Mouse (Mus musculus): ENCODE results near the gene Tas1r2. TPM values are rescaled to one million over a fixed set of nuclear protein-coding genes. Genes with fewer than 3 reads are reported as not detected.

Tas1r2 gene
- polyA plus RNA-seq, 1 experiment from 2014 or later, result not detected

GRCm38 (mm10) chr4:139688058-139688457, 34.7 kb downstream of the Tas1r2 start:
- 65% methylated on average over 9 of the region's 9 CpGs for WGBS
- no peaks in the 10 kb centered on the region for H3K36me3 ChIP-seq (ENCODE audit: control insufficient read depth, insufficient read depth, low read length)
- no peak overlapping the region for H3K4me3 ChIP-seq (ENCODE audit: control insufficient read depth in 1 of 2, insufficient read depth in 1 of 2, low read depth in 1 of 2, low read length in 2 of 2)
- no peak overlapping the region for H3K4me2 ChIP-seq (ENCODE audit: low read length)
- H3K27ac ChIP-seq (replicated peaks in 1 of 2; ENCODE audit: control insufficient read depth in 1 of 2, insufficient read depth in 1 of 2, low read depth in 2 of 2, low read length in 2 of 2), result no peak overlapping the region
- peaks cover 21% of the 10 kb centered on the region for H3K27me3 ChIP-seq (ENCODE audit: control insufficient read depth, insufficient read depth, low read length)
- no peak for ATAC-seq (ENCODE audit: insufficient number of reproducible peaks, insufficient read depth, low FRiP score, low read depth)
- no peak overlapping the region for H3K9ac ChIP-seq (ENCODE audit: low read length)
- H3K9me3 ChIP-seq (ENCODE audit: control insufficient read depth, low read length), result no peaks in the 10 kb centered on the region
- H3K4me1 ChIP-seq (ENCODE audit: control insufficient read depth in 2 of 2, insufficient read depth in 2 of 2, low read length in 2 of 2), result no peaks in the 10 kb centered on the region

- Histone ChIP-seq H3K27ac (replicated peaks in 1 of 2; ENCODE audit: control insufficient read depth in 1 of 2, insufficient read depth in 1 of 2, low read depth in 2 of 2, low read length in 2 of 2) (no peak overlapping the region), H3K4me1 (ENCODE audit: control insufficient read depth in 2 of 2, insufficient read depth in 2 of 2, low read length in 2 of 2) (no peaks in the 10 kb centered on the region), H3K9ac (ENCODE audit: low read length) (no peak overlapping the region), H3K4me3 (ENCODE audit: control insufficient read depth in 1 of 2, insufficient read depth in 1 of 2, low read depth in 1 of 2, low read length in 2 of 2) (no peak overlapping the region), H3K36me3 (ENCODE audit: control insufficient read depth, insufficient read depth, low read length) (no peaks in the 10 kb centered on the region), H3K9me3 (ENCODE audit: control insufficient read depth, low read length) (no peaks in the 10 kb centered on the region), H3K27me3 (ENCODE audit: control insufficient read depth, insufficient read depth, low read length) (peaks cover 35% of the 10 kb centered on the region), H3K4me2 (ENCODE audit: low read length) (no peak overlapping the region)
- 22% methylated on average over 7 of the region's 7 CpGs for WGBS
- ATAC-seq (ENCODE audit: insufficient number of reproducible peaks, insufficient read depth, low FRiP score, low read depth), result no peak
Observed at GRCm38 (mm10) chr4:139689627-139690269, 36.4 kb downstream of the Tas1r2 start.

- WGBS, result 42% methylated on average over 5 of the region's 5 CpGs
Observed at GRCm38 (mm10) chr4:139693315-139693714, 40.0 kb downstream of the Tas1r2 start.

GRCm38 (mm10) chr4:139697755-139698154, 44.4 kb downstream of the Tas1r2 start:
- 4% methylated on average over 9 of the region's 9 CpGs for WGBS
- no peaks in the 10 kb centered on the region for H3K4me1 ChIP-seq (ENCODE audit: control insufficient read depth in 2 of 2, insufficient read depth in 2 of 2, low read length in 2 of 2)
- no peak for ATAC-seq (ENCODE audit: insufficient number of reproducible peaks, insufficient read depth, low FRiP score, low read depth)

More at GRCm38 (mm10) chr4:139693315-139693714, 40.0 kb downstream of the Tas1r2 start:
- no peak overlapping the region for H3K4me3 ChIP-seq (ENCODE audit: control insufficient read depth in 1 of 2, insufficient read depth in 1 of 2, low read depth in 1 of 2, low read length in 2 of 2)
- no peak overlapping the region for H3K4me2 ChIP-seq (ENCODE audit: low read length)
- H3K4me1 ChIP-seq (ENCODE audit: control insufficient read depth in 2 of 2, insufficient read depth in 2 of 2, low read length in 2 of 2), result no peaks in the 10 kb centered on the region
- ATAC-seq (ENCODE audit: insufficient number of reproducible peaks, insufficient read depth, low FRiP score, low read depth), result no peak
- H3K27me3 ChIP-seq (ENCODE audit: control insufficient read depth, insufficient read depth, low read length), result peaks cover 44% of the 10 kb centered on the region
- H3K9ac ChIP-seq (ENCODE audit: low read length), result no peak overlapping the region
- H3K9me3 ChIP-seq (ENCODE audit: control insufficient read depth, low read length), result no peaks in the 10 kb centered on the region
- H3K27ac ChIP-seq (replicated peaks in 1 of 2; ENCODE audit: control insufficient read depth in 1 of 2, insufficient read depth in 1 of 2, low read depth in 2 of 2, low read length in 2 of 2), result no peak overlapping the region
- no peaks in the 10 kb centered on the region for H3K36me3 ChIP-seq (ENCODE audit: control insufficient read depth, insufficient read depth, low read length)

GRCm38 (mm10) chr4:139698602-139699001, 45.3 kb downstream of the Tas1r2 start:
- no peak overlapping the region for H3K4me3 ChIP-seq (ENCODE audit: control insufficient read depth in 1 of 2, insufficient read depth in 1 of 2, low read depth in 1 of 2, low read length in 2 of 2)
- H3K4me1 ChIP-seq (ENCODE audit: control insufficient read depth in 2 of 2, insufficient read depth in 2 of 2, low read length in 2 of 2), result no peaks in the 10 kb centered on the region
- no peak overlapping the region for H3K4me2 ChIP-seq (ENCODE audit: low read length)
- H3K36me3 ChIP-seq (ENCODE audit: control insufficient read depth, insufficient read depth, low read length), result no peaks in the 10 kb centered on the region
- H3K27ac ChIP-seq (replicated peaks in 1 of 2; ENCODE audit: control insufficient read depth in 1 of 2, insufficient read depth in 1 of 2, low read depth in 2 of 2, low read length in 2 of 2), result no peak overlapping the region
- no peaks in the 10 kb centered on the region for H3K9me3 ChIP-seq (ENCODE audit: control insufficient read depth, low read length)
- 44% methylated on average over 8 of the region's 8 CpGs for WGBS
- no peak overlapping the region for H3K9ac ChIP-seq (ENCODE audit: low read length)
- peaks cover 23% of the 10 kb centered on the region for H3K27me3 ChIP-seq (ENCODE audit: control insufficient read depth, insufficient read depth, low read length)
- ATAC-seq (ENCODE audit: insufficient number of reproducible peaks, insufficient read depth, low FRiP score, low read depth), result no peak

More at GRCm38 (mm10) chr4:139697755-139698154, 44.4 kb downstream of the Tas1r2 start:
- no peak overlapping the region for H3K4me2 ChIP-seq (ENCODE audit: low read length)
- peaks cover 30% of the 10 kb centered on the region for H3K27me3 ChIP-seq (ENCODE audit: control insufficient read depth, insufficient read depth, low read length)
- H3K9ac ChIP-seq (ENCODE audit: low read length), result no peak overlapping the region
- H3K27ac ChIP-seq (replicated peaks in 1 of 2; ENCODE audit: control insufficient read depth in 1 of 2, insufficient read depth in 1 of 2, low read depth in 2 of 2, low read length in 2 of 2), result no peak overlapping the region
- no peaks in the 10 kb centered on the region for H3K36me3 ChIP-seq (ENCODE audit: control insufficient read depth, insufficient read depth, low read length)
- H3K4me3 ChIP-seq (ENCODE audit: control insufficient read depth in 1 of 2, insufficient read depth in 1 of 2, low read depth in 1 of 2, low read length in 2 of 2), result no peak overlapping the region
- no peaks in the 10 kb centered on the region for H3K9me3 ChIP-seq (ENCODE audit: control insufficient read depth, low read length)

GRCm38 (mm10) chr4:139702914-139703313, 49.6 kb downstream of the Tas1r2 start:
- Histone ChIP-seq H3K9ac (ENCODE audit: low read length) (no peak overlapping the region), H3K27ac (replicated peaks in 1 of 2; ENCODE audit: control insufficient read depth in 1 of 2, insufficient read depth in 1 of 2, low read depth in 2 of 2, low read length in 2 of 2) (no peak overlapping the region), H3K4me2 (ENCODE audit: low read length) (no peak overlapping the region), H3K9me3 (ENCODE audit: control insufficient read depth, low read length) (no peaks in the 10 kb centered on the region), H3K4me3 (ENCODE audit: control insufficient read depth in 1 of 2, insufficient read depth in 1 of 2, low read depth in 1 of 2, low read length in 2 of 2) (no peak overlapping the region), H3K36me3 (ENCODE audit: control insufficient read depth, insufficient read depth, low read length) (no peaks in the 10 kb centered on the region), H3K4me1 (ENCODE audit: control insufficient read depth in 2 of 2, insufficient read depth in 2 of 2, low read length in 2 of 2) (no peaks in the 10 kb centered on the region), H3K27me3 (ENCODE audit: control insufficient read depth, insufficient read depth, low read length) (peaks cover 3% of the 10 kb centered on the region; the same call in 1 of the 2 replicates)
- no peak for ATAC-seq (ENCODE audit: insufficient number of reproducible peaks, insufficient read depth, low FRiP score, low read depth)
- 46% methylated on average over 4 of the region's 4 CpGs for WGBS

- H3K4me1 ChIP-seq (ENCODE audit: control insufficient read depth in 2 of 2, insufficient read depth in 2 of 2, low read length in 2 of 2), result no peaks in the 10 kb centered on the region
- H3K27ac ChIP-seq (replicated peaks in 1 of 2; ENCODE audit: control insufficient read depth in 1 of 2, insufficient read depth in 1 of 2, low read depth in 2 of 2, low read length in 2 of 2), result no peak overlapping the region
- H3K4me3 ChIP-seq (ENCODE audit: control insufficient read depth in 1 of 2, insufficient read depth in 1 of 2, low read depth in 1 of 2, low read length in 2 of 2), result no peak overlapping the region
- H3K9me3 ChIP-seq (ENCODE audit: control insufficient read depth, low read length), result no peaks in the 10 kb centered on the region
- no peaks in the 10 kb centered on the region for H3K36me3 ChIP-seq (ENCODE audit: control insufficient read depth, insufficient read depth, low read length)
- 71% methylated on average over 9 of the region's 11 CpGs for whole genome bisulfite sequencing
- no peak overlapping the region for H3K4me2 ChIP-seq (ENCODE audit: low read length)
- no peak overlapping the region for H3K9ac ChIP-seq (ENCODE audit: low read length)
- H3K27me3 ChIP-seq (ENCODE audit: control insufficient read depth, insufficient read depth, low read length), result peaks cover 3% of the 10 kb centered on the region
- ATAC-seq (ENCODE audit: insufficient number of reproducible peaks, insufficient read depth, low FRiP score, low read depth), result no peak
Observed at GRCm38 (mm10) chr4:139703468-139703867, 50.1 kb downstream of the Tas1r2 start.

- H3K27ac ChIP-seq (replicated peaks in 1 of 2; ENCODE audit: control insufficient read depth in 1 of 2, insufficient read depth in 1 of 2, low read depth in 2 of 2, low read length in 2 of 2), result no peak overlapping the region
- no peaks in the 10 kb centered on the region for H3K36me3 ChIP-seq (ENCODE audit: control insufficient read depth, insufficient read depth, low read length)
- no peak for ATAC-seq (ENCODE audit: insufficient number of reproducible peaks, insufficient read depth, low FRiP score, low read depth)
- no peak overlapping the region for H3K9ac ChIP-seq (ENCODE audit: low read length)
- 71% methylated on average over 5 of the region's 5 CpGs for WGBS
- peaks cover 23% of the 10 kb centered on the region for H3K27me3 ChIP-seq (ENCODE audit: control insufficient read depth, insufficient read depth, low read length)
- H3K4me3 ChIP-seq (ENCODE audit: control insufficient read depth in 1 of 2, insufficient read depth in 1 of 2, low read depth in 1 of 2, low read length in 2 of 2), result no peak overlapping the region
- no peak overlapping the region for H3K4me2 ChIP-seq (ENCODE audit: low read length)
- H3K4me1 ChIP-seq (ENCODE audit: control insufficient read depth in 2 of 2, insufficient read depth in 2 of 2, low read length in 2 of 2), result no peaks in the 10 kb centered on the region
- no peaks in the 10 kb centered on the region for H3K9me3 ChIP-seq (ENCODE audit: control insufficient read depth, low read length)
Observed at GRCm38 (mm10) chr4:139705986-139706385, 52.6 kb downstream of the Tas1r2 start.

All from heart, embryonic 14.5 days (tissue).